Mouse (Mus musculus) cerebellum, adult 11 months (tissue): Measurements from ENCODE around the gene Cdc6.
A peak's percentile ranks its signal among the peaks of the same experiment; 100 is the strongest.

Experiments
- DNase-seq: peaks from one replicate; pipeline ENCODE4 v3.0.0; 2022

The Cdc6 gene

GRCm38 (mm10) chr11:98907437-98908173, at the start of gene Cdc6:
Gene Cdc6, plus strand, starts transcription at chr11:98907801.
- peak; percentile 89 for DNase-seq

- peak; percentile 82 for DNase-seq
Observed at GRCm38 (mm10) chr11:98858759-98859731, 48.6 kb upstream of the Cdc6 start.

GRCm38 (mm10) chr11:98863028-98863750, 44.4 kb upstream of the Cdc6 start, which contains the start of gene Wipf2:
Gene Wipf2, plus strand, starts transcription at chr11:98863638.
- peak; percentile 94 for DNase-seq

- no peak for DNase-seq
Observed at GRCm38 (mm10) chr11:98863751-98864429, 43.7 kb upstream of the Cdc6 start.

GRCm38 (mm10) chr11:98867293-98867692, 40.3 kb upstream of the Cdc6 start:
- DNase-seq = no peak

- DNase-seq = no peak
Observed at GRCm38 (mm10) chr11:98869906-98870305, 37.7 kb upstream of the Cdc6 start.

GRCm38 (mm10) chr11:98870791-98871190, 36.8 kb upstream of the Cdc6 start:
- no peak for DNase-seq

- DNase-seq = no peak
Observed at GRCm38 (mm10) chr11:98871416-98871815, 36.2 kb upstream of the Cdc6 start.

GRCm38 (mm10) chr11:98872040-98872439, 35.6 kb upstream of the Cdc6 start:
- peak; percentile 45 for DNase-seq

GRCm38 (mm10) chr11:98873900-98874299, 33.7 kb upstream of the Cdc6 start:
- no peak for DNase-seq

- no peak for DNase-seq
Observed at GRCm38 (mm10) chr11:98877001-98877400, 30.6 kb upstream of the Cdc6 start.

GRCm38 (mm10) chr11:98887703-98888102, 19.9 kb upstream of the Cdc6 start:
- no peak for DNase-seq

GRCm38 (mm10) chr11:98889077-98889476, 18.5 kb upstream of the Cdc6 start:
- no peak for DNase-seq

- no peak for DNase-seq
Observed at GRCm38 (mm10) chr11:98889977-98890376, 17.6 kb upstream of the Cdc6 start.

- DNase-seq = no peak
Observed at GRCm38 (mm10) chr11:98892426-98892825, 15.2 kb upstream of the Cdc6 start.

GRCm38 (mm10) chr11:98900529-98901125, 7.0 kb upstream of the Cdc6 start:
- no peak for DNase-seq

- DNase-seq = no peak
Observed at GRCm38 (mm10) chr11:98902621-98903245, 4.9 kb upstream of the Cdc6 start.

- no peak for DNase-seq
Observed at GRCm38 (mm10) chr11:98904577-98904976, 3.0 kb upstream of the Cdc6 start.

- no peak for DNase-seq
Observed at GRCm38 (mm10) chr11:98905033-98905432, 2.6 kb upstream of the Cdc6 start.

- no peak for DNase-seq
Observed at GRCm38 (mm10) chr11:98905583-98905982, 2.0 kb upstream of the Cdc6 start.

GRCm38 (mm10) chr11:98907063-98907436, 551 bp upstream of the Cdc6 start:
- DNase-seq = no peak

- DNase-seq = peak; percentile 44
Observed at GRCm38 (mm10) chr11:98909654-98910053, 2.1 kb downstream of the Cdc6 start.
